Mouse (Mus musculus) T-helper 2 cell (primary cell): ENCODE results near the gene Wasl.

Experiments
- in situ Hi-C: fragments of 300-600 bp; cut with MboI, MseI; formaldehyde crosslinking; loops from one replicate; pipeline ENCODE4 v1.15.1; 2025; ENCODE audit warnings: high pct_unique_total_duplicates

Wasl gene

GRCm38 (mm10) chr6:24605631-24606030, 59.2 kb downstream of the Wasl start:
- in situ Hi-C loops = no loop called here

- in situ Hi-C loops = no loop called here
Observed at GRCm38 (mm10) chr6:24604289-24604688, 60.5 kb downstream of the Wasl start.

GRCm38 (mm10) chr6:24602993-24603392, 61.8 kb downstream of the Wasl start:
- in situ Hi-C loops = no loop called here

- in situ Hi-C loops = no loop called here
Observed at GRCm38 (mm10) chr6:24602351-24602750, 62.5 kb downstream of the Wasl start.

- in situ Hi-C loops = no loop called here
Observed at GRCm38 (mm10) chr6:24601668-24602067, 63.1 kb downstream of the Wasl start.

GRCm38 (mm10) chr6:24600726-24601125, 64.1 kb downstream of the Wasl start:
- in situ Hi-C loops = no loop called here

GRCm38 (mm10) chr6:24600134-24600533, 64.7 kb downstream of the Wasl start:
- in situ Hi-C loops = no loop called here

GRCm38 (mm10) chr6:24599639-24600038, 65.2 kb downstream of the Wasl start:
- in situ Hi-C loops = no loop called here

- in situ Hi-C loops = no loop called here
Observed at GRCm38 (mm10) chr6:24599179-24599578, 65.6 kb downstream of the Wasl start.

- in situ Hi-C loops = no loop called here
Observed at GRCm38 (mm10) chr6:24597500-24597899, 67.3 kb downstream of the Wasl start, which contains the start of gene Lmod2. Gene Lmod2, plus strand, starts transcription at chr6:24597762.

GRCm38 (mm10) chr6:24591525-24592218, 73.1 kb downstream of the Wasl start:
- in situ Hi-C loops = no loop called here

GRCm38 (mm10) chr6:24590282-24590681, 74.5 kb downstream of the Wasl start:
- in situ Hi-C loops = no loop called here

GRCm38 (mm10) chr6:24586885-24587284, 77.9 kb downstream of the Wasl start:
- in situ Hi-C loops = no loop called here

GRCm38 (mm10) chr6:24585431-24586310, 79.1 kb downstream of the Wasl start:
- in situ Hi-C loops = no loop called here

GRCm38 (mm10) chr6:24583456-24583855, 81.4 kb downstream of the Wasl start:
- in situ Hi-C loops = no loop called here

GRCm38 (mm10) chr6:24573319-24573718, 91.5 kb downstream of the Wasl start:
- in situ Hi-C loops = no loop called here

GRCm38 (mm10) chr6:24572431-24572830, 92.4 kb downstream of the Wasl start:
- in situ Hi-C loops = no loop called here

GRCm38 (mm10) chr6:24571126-24571525, 93.7 kb downstream of the Wasl start:
- in situ Hi-C loops = no loop called here

- in situ Hi-C loops = no loop called here
Observed at GRCm38 (mm10) chr6:24570278-24570677, 94.5 kb downstream of the Wasl start.

- in situ Hi-C loops = no loop called here
Observed at GRCm38 (mm10) chr6:24569711-24570110, 95.1 kb downstream of the Wasl start.

- in situ Hi-C loops = no loop called here
Observed at GRCm38 (mm10) chr6:24568963-24569362, 95.8 kb downstream of the Wasl start.

- in situ Hi-C loops = no loop called here
Observed at GRCm38 (mm10) chr6:24564886-24565285, 99.9 kb downstream of the Wasl start.

- in situ Hi-C loops = no loop called here
Observed at GRCm38 (mm10) chr6:24564081-24564480, 100.7 kb downstream of the Wasl start.
